Mouse (Mus musculus) midbrain, postnatal 0 days (tissue): ENCODE results near the gene Add2. TPM values are rescaled to one million over a fixed set of nuclear protein-coding genes. Genes with fewer than 3 reads are reported as not detected.
A peak's percentile ranks its signal among the peaks of the same experiment; 100 is the strongest.

Experiments used
- ATAC-seq: fragments of 200-750 bp; cut with Nextera tagmentation; 2 replicates; pipeline ENCODE4 v1.8.0; 2017; ENCODE audit warnings: moderate number of reproducible peaks, mild to moderate bottlenecking, moderate TSS enrichment, moderate library complexity; ENCODE audit not compliant: low FRiP score
- DNase-seq: peaks from one replicate; pipeline ENCODE4 v3.0.0-alpha.2; 2015; ENCODE audit warnings: low spot score
- H3K27ac ChIP-seq: fragments of 300-500 bp; sonication (generic); 2 replicates; pipeline ENCODE4 v1.5.1; 2014; ENCODE audit warnings: low read depth, mild to moderate bottlenecking, low read length, mixed read lengths
- H3K27me3 ChIP-seq: fragments of 300-500 bp; sonication (generic); 2 replicates; pipeline ENCODE4 v1.6.1; 2014; ENCODE audit warnings: low read length, control low read depth, mixed read lengths; ENCODE audit not compliant: insufficient read depth
- H3K36me3 ChIP-seq: fragments of 300-500 bp; sonication (generic); 2 replicates; pipeline ENCODE4 v1.6.1; 2014; ENCODE audit warnings: low read length, control low read depth, mixed read lengths; ENCODE audit not compliant: insufficient read depth
- H3K4me1 ChIP-seq: fragments of 300-500 bp; sonication (generic); 2 replicates; pipeline ENCODE4 v1.6.1; 2014; ENCODE audit warnings: mild to moderate bottlenecking, control low read depth, antibody characterized with exemption, low read length, mixed read lengths; ENCODE audit not compliant: insufficient read depth
- H3K4me2 ChIP-seq: fragments of 300-500 bp; sonication (generic); 2 replicates; pipeline ENCODE4 v1.6.1; 2014; ENCODE audit warnings: low read depth, mild to moderate bottlenecking, low read length, mixed read lengths; ENCODE audit not compliant: poor library complexity, severe bottlenecking
- H3K4me3 ChIP-seq: fragments of 300-500 bp; sonication (generic); 2 replicates; pipeline ENCODE4 v1.5.1; 2014; ENCODE audit warnings: low read depth, mild to moderate bottlenecking, low read length, moderate library complexity
- H3K9ac ChIP-seq: fragments of 300-500 bp; sonication (generic); replicated peaks from 2 replicates; pipeline ENCODE4 v1.6.1; 2014; ENCODE audit warnings: mild to moderate bottlenecking, low read length, moderate library complexity, mixed read lengths; ENCODE audit not compliant: poor library complexity, severe bottlenecking
- H3K9me3 ChIP-seq: fragments of 300-500 bp; sonication (generic); 2 replicates; pipeline ENCODE4 v1.6.1; 2016; ENCODE audit warnings: low read length, control low read depth
- CTCF ChIP-seq: IDR thresholded peaks from 2 replicates; pipeline ENCODE4 v1.5.1; 2016; ENCODE audit warnings: antibody characterized with exemption, mild to moderate bottlenecking
- WGBS: fragments of 180-500 bp; shearing (Covaris S2); extraction: QIAGEN DNeasy Blood & Tissue Kit; methylation state at CpG from one replicate; pipeline ENCODE4 v1.1.7; 2014; 5-methylcytosine and 5-hydroxymethylcytosine counted together
- polyA plus RNA-seq: library from polyadenylated mRNA; unstranded; fragments of >200 nt; fragmentation: Nextera tagmentation; extraction: Ambion mirVana; gene quantifications from 2 replicates; pipeline ENCODE4 v1.2.1, GENCODE M21; 2015
- total RNA-seq: library from RNA; depleted of rRNA; stranded (reverse); fragments of >200 nt; gene quantifications from 2 replicates; pipeline ENCODE4 v1.2.3, GENCODE M21; 2014

The Add2 gene
- total and polyA plus RNA-seq, 2 experiments from 2014 or later = 124 to 159 TPM

- Histone ChIP-seq H3K27me3 (no peaks in the 10 kb centered on the region), H3K36me3 (peaks cover 18% of the 10 kb centered on the region), H3K9me3 (no peaks in the 10 kb centered on the region), H3K27ac (no peak overlapping the region), H3K9ac (no peak overlapping the region), H3K4me1 (0 out of 2 replicates have a peak, but pooled peaks cover 4% of the 10 kb centered on the region), H3K4me2 (no peak overlapping the region), H3K4me3 (no peak overlapping the region)
- DNase-seq (no peak), ATAC-seq (no peak)
- TF ChIP-seq CTCF = no peak
- WGBS = 94% methylated on average over 4 of the region's 4 CpGs
Observed at GRCm38 (mm10) chr6:86123057-86123456, 94.6 kb downstream of the Add2 start.

GRCm38 (mm10) chr6:86125761-86126160, 97.3 kb downstream of the Add2 start:
- TF ChIP-seq CTCF = no peak
- no peaks in the 10 kb centered on the region for H3K9me3 ChIP-seq
- H3K4me3 ChIP-seq = no peak overlapping the region
- WGBS = 79% methylated on average over 4 of the region's 4 CpGs
- no peak for ATAC-seq
- H3K9ac ChIP-seq = no peak overlapping the region
- no peak for DNase-seq
- H3K27me3 ChIP-seq = no peaks in the 10 kb centered on the region
- no peak overlapping the region for H3K4me2 ChIP-seq
- H3K36me3 ChIP-seq = no peaks in the 10 kb centered on the region; the same call in 1 of the 2 replicates
- H3K4me1 ChIP-seq = 0 out of 2 replicates have a peak, but pooled peaks cover 4% of the 10 kb centered on the region
- H3K27ac ChIP-seq = no peak overlapping the region

- no peaks in the 10 kb centered on the region for H3K9me3 ChIP-seq
- H3K27ac ChIP-seq = no peak overlapping the region
- DNase-seq = peak; percentile 84
- no peak overlapping the region for H3K4me2 ChIP-seq
- H3K4me3 ChIP-seq = no peak overlapping the region
- WGBS = 60% methylated on average over 2 of the region's 2 CpGs
- peak; percentile 70; the same call in 1 of the 2 replicates for ATAC-seq
- 0 out of 2 replicates have a peak, but pooled peaks cover 4% of the 10 kb centered on the region for H3K4me1 ChIP-seq
- no peak overlapping the region for H3K9ac ChIP-seq
- no peaks in the 10 kb centered on the region for H3K36me3 ChIP-seq
- peak; percentile 92 for TF ChIP-seq CTCF
- no peaks in the 10 kb centered on the region for H3K27me3 ChIP-seq
Observed at GRCm38 (mm10) chr6:86126953-86127581, 98.6 kb downstream of the Add2 start.

- Histone ChIP-seq H3K36me3 (no peaks in the 10 kb centered on the region), H3K9ac (no peak overlapping the region), H3K4me2 (no peak overlapping the region), H3K27ac (no peak overlapping the region), H3K4me3 (no peak overlapping the region), H3K9me3 (no peaks in the 10 kb centered on the region), H3K27me3 (no peaks in the 10 kb centered on the region), H3K4me1 (0 out of 2 replicates have a peak, but pooled peaks cover 4% of the 10 kb centered on the region)
- peak; percentile 59 for TF ChIP-seq CTCF
- DNase-seq (no peak), ATAC-seq (no peak)
- WGBS = 50% methylated on average over 4 of the region's 4 CpGs
Observed at GRCm38 (mm10) chr6:86128504-86128903, 100.0 kb downstream of the Add2 start.

DNA sequence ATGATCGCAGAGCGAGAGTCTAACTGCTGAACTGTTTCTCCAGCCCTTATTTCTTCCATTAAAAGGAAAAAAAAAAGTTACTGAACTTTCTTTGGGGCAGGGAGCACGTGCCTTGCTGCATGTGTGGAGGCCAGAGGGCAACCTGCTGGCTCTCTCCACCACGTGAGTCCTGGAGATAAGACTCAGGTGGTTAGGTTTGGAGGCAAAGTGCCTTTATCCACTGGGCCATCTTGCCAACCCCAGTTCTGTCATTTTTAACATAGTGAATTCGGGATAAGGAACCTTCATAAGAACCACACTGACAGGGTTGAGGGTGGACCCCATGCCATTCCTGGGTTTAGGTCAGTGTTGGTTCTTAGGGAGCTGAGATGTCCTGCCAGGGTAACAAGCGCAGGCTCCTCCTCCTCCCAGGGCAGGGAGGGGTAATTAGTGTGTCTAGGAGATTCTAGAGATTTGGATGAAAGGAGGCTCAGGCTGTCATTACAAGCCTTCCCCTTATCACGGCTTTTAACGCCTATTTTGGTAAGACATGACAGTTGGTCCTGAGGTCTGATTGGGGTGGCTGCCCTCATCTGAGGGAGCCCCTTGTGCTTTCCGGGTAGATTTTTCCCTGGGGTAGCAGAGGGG, 101.5 kb downstream of the Add2 start:
- H3K36me3 ChIP-seq = no peaks in the 10 kb centered on the region
- TF ChIP-seq CTCF = no peak
- no peak overlapping the region for H3K4me2 ChIP-seq
- 74% methylated on average over 9 of the region's 9 CpGs for WGBS
- H3K4me1 ChIP-seq = 0 out of 2 replicates have a peak, but pooled peaks cover 4% of the 10 kb centered on the region
- H3K9me3 ChIP-seq = no peaks in the 10 kb centered on the region
- DNase-seq (no peak), ATAC-seq (no peak)
- no peaks in the 10 kb centered on the region for H3K27me3 ChIP-seq
- H3K4me3 ChIP-seq = no peak overlapping the region
- H3K9ac ChIP-seq = no peak overlapping the region
- H3K27ac ChIP-seq = no peak overlapping the region

DNA sequence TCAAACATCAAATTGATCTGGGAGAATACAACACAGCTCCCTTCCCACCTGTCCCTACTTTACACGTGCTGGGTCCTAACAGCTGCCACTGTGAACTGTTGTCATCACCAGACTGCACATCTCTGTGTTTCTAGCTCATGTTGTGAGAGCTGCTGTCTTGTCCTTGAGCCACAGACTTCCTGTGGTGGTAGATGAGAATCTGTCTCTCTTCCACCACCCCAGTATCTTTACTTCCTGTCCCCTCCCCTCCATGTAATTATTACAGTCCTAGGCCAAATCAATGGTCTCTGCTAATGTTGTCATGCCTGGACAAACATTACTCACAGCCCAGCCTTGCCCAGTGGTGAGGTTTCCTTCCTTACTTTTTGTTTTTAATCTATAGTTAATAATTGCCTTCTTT, 105.4 kb downstream of the Add2 start:
- ATAC-seq (no peak), DNase-seq (no peak)
- Histone ChIP-seq H3K4me1 (no peaks in the 10 kb centered on the region), H3K36me3 (no peaks in the 10 kb centered on the region), H3K4me3 (no peak overlapping the region), H3K9me3 (no peaks in the 10 kb centered on the region), H3K27me3 (no peaks in the 10 kb centered on the region), H3K27ac (no peak overlapping the region), H3K4me2 (no peak overlapping the region), H3K9ac (no peak overlapping the region)
- WGBS = 89% methylated on average over 1 of the region's 1 CpGs
- no peak for TF ChIP-seq CTCF
